Mouse (Mus musculus): ENCODE data around the gene Syt14. TPM values are rescaled to one million over a fixed set of nuclear protein-coding genes. Genes with fewer than 3 reads are reported as not detected.
A peak's percentile ranks its signal among the peaks of the same experiment; 100 is the strongest.

Syt14 gene
- total and polyA plus RNA-seq, 2 experiments, result under 0.01 TPM; not detected in 1

DNA sequence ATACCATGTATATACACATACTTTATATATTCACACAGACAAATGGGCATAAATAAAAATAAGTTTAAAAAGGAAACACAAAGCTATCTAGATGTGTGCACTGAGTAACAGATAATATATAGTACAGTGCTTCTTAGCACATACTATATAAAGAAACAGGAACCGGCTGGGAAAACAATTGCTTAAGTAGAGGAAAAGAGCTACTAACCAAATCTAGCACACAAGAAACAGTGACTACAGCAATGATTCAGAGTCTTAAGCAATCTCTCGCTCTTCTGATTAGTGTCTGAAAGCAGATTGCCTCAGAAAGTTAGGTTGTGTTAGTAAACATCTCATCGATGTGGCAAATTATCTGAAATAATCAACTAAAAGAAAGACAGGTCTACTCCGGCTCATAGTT, 33.3 kb downstream of the Syt14 start:
- 42% methylated on average over 4 of the region's 4 CpGs for WGBS
- no peaks in the 10 kb centered on the region for H3K4me1 ChIP-seq (ENCODE audit: control insufficient read depth, insufficient read depth, low read length)

DNA sequence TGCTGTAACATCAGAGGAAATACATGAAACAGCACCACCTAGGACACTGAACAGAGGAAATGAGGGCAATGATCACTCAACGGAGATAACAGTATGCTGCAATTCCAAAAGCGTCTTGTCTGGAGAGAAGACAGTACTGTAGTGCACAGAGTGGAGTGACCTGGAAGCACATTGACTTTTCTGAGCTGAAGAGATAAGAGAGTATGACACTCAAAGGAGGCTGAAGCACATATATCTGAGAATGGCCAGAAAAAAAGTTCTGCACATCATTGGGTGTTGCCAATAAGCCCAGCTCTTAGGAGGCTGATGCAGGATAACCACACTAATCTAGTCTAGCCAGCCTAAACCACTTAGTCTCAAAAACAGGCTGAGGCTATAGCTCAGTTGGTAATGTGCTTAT, 34.0 kb downstream of the Syt14 start:
- Histone ChIP-seq H3K4me3 (ENCODE audit: insufficient read depth, low read depth, low read length) (no peak overlapping the region), H3K9ac (ENCODE audit: low read depth, low read length) (no peak overlapping the region), H3K27ac (replicated peaks; ENCODE audit: insufficient read depth, low read depth, low read length) (no peak overlapping the region), H3K27me3 (ENCODE audit: control insufficient read depth, insufficient read depth, low read length) (no peaks in the 10 kb centered on the region), H3K4me1 (ENCODE audit: control insufficient read depth, insufficient read depth, low read length) (no peaks in the 10 kb centered on the region), H3K79me2 (ENCODE audit: control insufficient read depth, insufficient read depth, low read length) (no peaks in the 10 kb centered on the region), H3K36me3 (ENCODE audit: control insufficient read depth, insufficient read depth, low read length) (no peaks in the 10 kb centered on the region)
- 34% methylated on average over 2 of the region's 2 CpGs for WGBS
- TF ChIP-seq POLR2A (IDR thresholded peaks at IDR 0.05; ENCODE audit: extremely low read depth, insufficient read depth, low read length) (no peak), CTCF (IDR thresholded peaks at IDR 0.05; ENCODE audit: low read depth, low read length) (no peak)
- no peak for DNase-seq (ENCODE audit: extremely low read depth, low read depth, low spot score)

More for the DNA sequence above, 33.3 kb downstream of the Syt14 start:
- no peak overlapping the region for H3K9ac ChIP-seq (ENCODE audit: low read depth, low read length)
- H3K27me3 ChIP-seq (ENCODE audit: control insufficient read depth, insufficient read depth, low read length), result no peaks in the 10 kb centered on the region
- H3K4me3 ChIP-seq (ENCODE audit: insufficient read depth, low read depth, low read length), result no peak overlapping the region
- no peak overlapping the region for H3K27ac ChIP-seq (replicated peaks; ENCODE audit: insufficient read depth, low read depth, low read length)
- no peak for DNase-seq (ENCODE audit: extremely low read depth, low read depth, low spot score)
- TF ChIP-seq POLR2A (IDR thresholded peaks at IDR 0.05; ENCODE audit: extremely low read depth, insufficient read depth, low read length), result no peak
- TF ChIP-seq CTCF (IDR thresholded peaks at IDR 0.05; ENCODE audit: low read depth, low read length), result no peak
- H3K36me3 ChIP-seq (ENCODE audit: control insufficient read depth, insufficient read depth, low read length), result no peaks in the 10 kb centered on the region
- no peaks in the 10 kb centered on the region for H3K79me2 ChIP-seq (ENCODE audit: control insufficient read depth, insufficient read depth, low read length)

DNA sequence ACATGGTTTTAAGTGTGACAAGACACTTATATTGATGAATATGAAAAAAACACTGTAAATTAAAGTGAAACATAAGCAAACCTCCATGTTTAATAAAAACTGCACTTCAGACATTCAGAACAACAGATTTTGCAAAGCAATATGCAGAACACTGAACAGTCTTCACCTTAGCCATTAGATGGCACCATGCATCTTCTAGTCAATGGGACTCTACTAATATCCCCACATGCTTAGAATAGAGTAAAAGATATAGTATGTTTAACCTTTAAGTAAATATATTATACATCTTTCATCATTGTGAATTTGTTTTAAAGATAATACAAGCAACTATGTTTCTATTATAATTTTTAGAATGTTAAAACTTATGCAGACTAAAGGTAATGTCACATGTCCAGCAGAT, 34.7 kb downstream of the Syt14 start:
- no peak overlapping the region for H3K27ac ChIP-seq (replicated peaks; ENCODE audit: insufficient read depth, low read depth, low read length)
- no peaks in the 10 kb centered on the region for H3K79me2 ChIP-seq (ENCODE audit: control insufficient read depth, insufficient read depth, low read length)
- no peaks in the 10 kb centered on the region for H3K4me1 ChIP-seq (ENCODE audit: control insufficient read depth, insufficient read depth, low read length)
- DNase-seq (ENCODE audit: extremely low read depth, low read depth, low spot score), result peak; percentile 45
- no peak overlapping the region for H3K9ac ChIP-seq (ENCODE audit: low read depth, low read length)
- no peaks in the 10 kb centered on the region for H3K27me3 ChIP-seq (ENCODE audit: control insufficient read depth, insufficient read depth, low read length)
- TF ChIP-seq POLR2A (IDR thresholded peaks at IDR 0.05; ENCODE audit: extremely low read depth, insufficient read depth, low read length) (no peak), CTCF (IDR thresholded peaks at IDR 0.05; ENCODE audit: low read depth, low read length) (no peak)
- H3K36me3 ChIP-seq (ENCODE audit: control insufficient read depth, insufficient read depth, low read length), result no peaks in the 10 kb centered on the region
- H3K4me3 ChIP-seq (ENCODE audit: insufficient read depth, low read depth, low read length), result no peak overlapping the region

DNA sequence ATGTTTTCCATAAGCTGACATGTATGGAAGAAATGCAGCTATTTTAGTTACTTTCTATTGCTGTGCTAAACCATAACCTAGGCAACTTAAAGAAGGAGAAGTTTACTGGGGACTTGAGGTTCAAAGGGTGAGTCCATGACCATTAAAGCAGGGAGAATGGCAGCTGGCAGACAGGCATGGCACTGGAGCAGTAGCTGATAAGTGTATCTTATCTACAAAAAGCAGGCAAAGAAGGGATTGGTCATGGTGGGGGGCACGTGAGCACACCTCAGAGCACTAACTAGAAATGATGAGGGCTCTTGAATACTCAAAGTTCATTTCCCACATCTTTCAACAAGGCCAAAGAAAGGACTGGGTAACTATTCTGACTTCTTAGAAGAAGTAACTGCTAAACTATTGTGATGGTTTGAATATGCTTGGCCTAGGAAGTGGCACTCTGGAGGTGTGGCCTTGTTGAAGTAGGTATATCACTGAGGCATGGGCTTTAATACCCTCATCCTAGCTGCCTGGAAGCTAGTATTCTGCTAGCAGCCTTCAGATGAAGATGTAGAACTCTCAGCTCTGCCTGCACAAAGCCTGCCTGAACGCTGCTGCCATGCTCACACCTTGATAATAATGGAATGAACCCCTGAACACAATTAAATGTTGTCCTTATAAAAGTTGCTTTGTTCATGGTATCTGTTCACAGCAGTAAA, 41.2 kb downstream of the Syt14 start:
- 90% methylated on average over 2 of the region's 2 CpGs for WGBS
- no peak overlapping the region for H3K9ac ChIP-seq (ENCODE audit: low read depth, low read length)
- no peak overlapping the region for H3K4me3 ChIP-seq (ENCODE audit: insufficient read depth, low read depth, low read length)
- no peak for DNase-seq (ENCODE audit: extremely low read depth, low read depth, low spot score)
- H3K4me1 ChIP-seq (ENCODE audit: control insufficient read depth, insufficient read depth, low read length), result no peaks in the 10 kb centered on the region; the same call in 1 of the 2 replicates
- H3K36me3 ChIP-seq (ENCODE audit: control insufficient read depth, insufficient read depth, low read length), result no peaks in the 10 kb centered on the region
- no peaks in the 10 kb centered on the region for H3K27me3 ChIP-seq (ENCODE audit: control insufficient read depth, insufficient read depth, low read length)
- no peaks in the 10 kb centered on the region for H3K79me2 ChIP-seq (ENCODE audit: control insufficient read depth, insufficient read depth, low read length)
- no peak overlapping the region for H3K27ac ChIP-seq (replicated peaks; ENCODE audit: insufficient read depth, low read depth, low read length)
- TF ChIP-seq CTCF (IDR thresholded peaks at IDR 0.05; ENCODE audit: low read depth, low read length), result no peak
- TF ChIP-seq POLR2A (IDR thresholded peaks at IDR 0.05; ENCODE audit: extremely low read depth, insufficient read depth, low read length), result no peak

DNA sequence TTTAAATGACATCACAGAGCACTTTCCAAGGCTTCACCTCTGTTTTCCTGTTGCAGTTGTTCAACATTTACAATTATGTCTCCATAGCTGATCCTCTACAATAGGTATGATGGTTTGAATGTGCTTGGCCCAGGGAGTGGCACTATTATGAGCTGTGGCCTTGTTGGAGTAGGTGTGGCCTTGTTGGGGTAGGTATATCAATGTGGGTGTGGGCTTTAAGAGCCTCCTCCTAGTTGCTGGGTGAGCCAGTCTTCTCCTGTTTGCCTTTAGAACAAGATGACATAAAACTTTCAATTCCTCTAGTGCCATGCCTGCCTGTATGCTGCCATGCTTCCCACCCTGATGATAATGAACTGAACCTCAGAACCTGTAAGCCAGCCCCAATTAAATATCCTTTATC, 42.1 kb downstream of the Syt14 start:
- Histone ChIP-seq H3K79me2 (ENCODE audit: control insufficient read depth, insufficient read depth, low read length) (no peaks in the 10 kb centered on the region), H3K4me3 (ENCODE audit: insufficient read depth, low read depth, low read length) (no peak overlapping the region), H3K36me3 (ENCODE audit: control insufficient read depth, insufficient read depth, low read length) (no peaks in the 10 kb centered on the region), H3K27me3 (ENCODE audit: control insufficient read depth, insufficient read depth, low read length) (no peaks in the 10 kb centered on the region), H3K4me1 (ENCODE audit: control insufficient read depth, insufficient read depth, low read length) (no peaks in the 10 kb centered on the region; the same call in 1 of the 2 replicates), H3K9ac (ENCODE audit: low read depth, low read length) (no peak overlapping the region), H3K27ac (replicated peaks; ENCODE audit: insufficient read depth, low read depth, low read length) (no peak overlapping the region)
- TF ChIP-seq POLR2A (IDR thresholded peaks at IDR 0.05; ENCODE audit: extremely low read depth, insufficient read depth, low read length) (no peak), CTCF (IDR thresholded peaks at IDR 0.05; ENCODE audit: low read depth, low read length) (no peak)
- DNase-seq (ENCODE audit: extremely low read depth, low read depth, low spot score), result no peak

DNA sequence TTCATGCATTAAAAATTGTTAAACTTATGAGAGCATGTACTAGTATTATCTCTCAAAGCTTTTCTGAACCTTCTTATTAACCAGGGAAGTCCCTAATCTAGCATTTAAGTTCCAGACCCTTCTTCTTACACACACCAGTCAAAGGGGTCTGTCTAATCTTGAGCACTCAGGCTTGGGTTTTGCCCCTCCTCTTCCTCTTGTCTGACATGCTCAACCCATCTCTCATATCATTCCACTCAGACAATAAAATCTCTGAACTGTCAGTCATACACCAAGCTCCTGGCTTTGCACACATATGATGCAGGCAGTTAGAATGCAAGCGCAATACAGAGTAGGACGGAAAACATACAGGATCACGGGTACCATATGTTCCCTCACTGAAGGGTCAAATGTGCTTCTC, 48.4 kb downstream of the Syt14 start:
- H3K27ac ChIP-seq (replicated peaks; ENCODE audit: insufficient read depth, low read depth, low read length), result no peak overlapping the region
- H3K79me2 ChIP-seq (ENCODE audit: control insufficient read depth, insufficient read depth, low read length), result no peaks in the 10 kb centered on the region
- H3K4me3 ChIP-seq (ENCODE audit: insufficient read depth, low read depth, low read length), result no peak overlapping the region
- no peaks in the 10 kb centered on the region for H3K36me3 ChIP-seq (ENCODE audit: control insufficient read depth, insufficient read depth, low read length)
- no peaks in the 10 kb centered on the region for H3K4me1 ChIP-seq (ENCODE audit: control insufficient read depth, insufficient read depth, low read length)
- TF ChIP-seq CTCF (IDR thresholded peaks at IDR 0.05; ENCODE audit: low read depth, low read length) (no peak), POLR2A (IDR thresholded peaks at IDR 0.05; ENCODE audit: extremely low read depth, insufficient read depth, low read length) (no peak)
- WGBS, result 90% methylated on average over 3 of the region's 3 CpGs
- H3K9ac ChIP-seq (ENCODE audit: low read depth, low read length), result no peak overlapping the region
- DNase-seq (ENCODE audit: extremely low read depth, low read depth, low spot score), result no peak
- H3K27me3 ChIP-seq (ENCODE audit: control insufficient read depth, insufficient read depth, low read length), result no peaks in the 10 kb centered on the region

All from liver, adult 2 months (tissue).